Mouse (Mus musculus): ENCODE measurements around the gene Unc45b.
"Not testable (repeated sequence)": the region's sequence is repeated elsewhere in the genome, so short reads cannot be mapped to it uniquely, and the experiment has no call there.

The Unc45b gene

GRCm38 (mm10) chr11:82899720-82900119 is 10.6 kb upstream of the Unc45b start:
- DNase-seq = no peak

- peak; percentile 67 to 76 for DNase-seq
These were observed 8.6 kb upstream of the Unc45b start for GRCm38 (mm10) chr11:82901606-82902310.

GRCm38 (mm10) chr11:82904952-82905351 is 5.4 kb upstream of the Unc45b start:
- no peak for DNase-seq

GRCm38 (mm10) chr11:82905816-82906215 is 4.5 kb upstream of the Unc45b start:
- DNase-seq = no peak

- DNase-seq = peak; percentile 95 to 97
These were observed 2.4 kb upstream of the Unc45b start, which contains the start of gene Nle1 for GRCm38 (mm10) chr11:82907651-82908607. Gene Nle1, minus strand, starts transcription at chr11:82908411.

DNA sequence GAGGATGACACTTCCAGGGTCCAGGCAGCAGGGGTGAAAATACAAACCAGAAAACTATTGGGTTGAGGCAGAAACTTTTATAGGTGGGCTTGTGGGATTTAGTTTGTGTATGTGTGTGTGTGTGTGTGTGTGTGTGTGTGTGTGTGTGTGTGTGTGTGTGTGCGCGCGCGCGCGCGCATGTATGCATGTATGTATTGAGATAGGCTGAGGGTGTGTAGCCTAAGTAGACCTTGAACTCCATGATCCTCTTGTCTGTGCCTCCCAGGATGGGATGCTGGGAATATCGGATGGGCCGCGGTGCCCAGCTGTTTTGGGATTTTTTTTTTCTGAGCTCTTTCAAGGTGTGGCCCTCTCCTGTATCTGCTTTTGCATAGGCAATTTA is 1.8 kb upstream of the Unc45b start:
- DNase-seq = no peak

GRCm38 (mm10) chr11:82910679-82911389 is 484 bp downstream of the Unc45b start:
- no peak for DNase-seq

- peak; percentile 84 to 89 for DNase-seq
These were observed 4.5 kb downstream of the Unc45b start for GRCm38 (mm10) chr11:82914711-82915352.

GRCm38 (mm10) chr11:82920768-82921167 is 10.4 kb downstream of the Unc45b start:
- DNase-seq = no peak

DNA sequence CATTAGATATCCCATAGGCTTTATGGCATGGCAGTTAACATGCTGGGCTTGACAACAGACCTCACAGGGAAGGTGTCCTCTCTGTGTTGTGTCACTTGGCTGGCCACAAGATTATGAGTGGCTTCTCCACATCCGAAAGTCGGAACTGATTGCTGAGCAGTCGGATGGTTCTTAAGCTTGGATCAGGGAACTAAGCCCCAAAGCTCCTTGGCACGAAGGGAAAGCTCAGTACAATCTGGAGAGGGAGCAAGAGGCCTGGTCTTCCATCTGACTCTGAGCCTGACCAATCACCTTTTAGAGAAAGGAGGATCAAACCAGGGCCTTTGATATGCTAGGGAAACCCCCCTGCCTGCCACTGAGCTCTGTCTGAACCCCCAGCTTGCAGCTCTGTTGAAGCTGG is 11.3 kb downstream of the Unc45b start:
- no peak for DNase-seq

DNA sequence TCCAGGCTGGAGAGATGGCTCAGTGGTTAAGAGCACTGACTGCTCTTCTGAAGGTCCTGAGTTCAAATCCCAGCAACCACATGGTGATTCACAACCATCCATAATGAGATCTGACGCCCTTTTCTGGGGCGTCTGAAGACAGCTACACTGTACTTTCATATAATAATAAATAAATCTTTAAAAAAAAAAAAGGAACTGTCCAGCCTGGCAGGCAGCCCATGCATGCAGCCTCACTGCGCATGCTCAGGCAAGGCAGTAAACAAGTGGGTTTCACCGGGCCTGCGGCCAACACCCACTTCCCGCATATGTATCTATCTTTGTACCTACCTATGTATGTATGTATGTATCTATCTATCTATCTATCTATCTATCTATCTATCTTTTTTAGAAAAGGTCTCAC is 13.6 kb downstream of the Unc45b start:
- DNase-seq = not testable (repeated sequence)

DNA sequence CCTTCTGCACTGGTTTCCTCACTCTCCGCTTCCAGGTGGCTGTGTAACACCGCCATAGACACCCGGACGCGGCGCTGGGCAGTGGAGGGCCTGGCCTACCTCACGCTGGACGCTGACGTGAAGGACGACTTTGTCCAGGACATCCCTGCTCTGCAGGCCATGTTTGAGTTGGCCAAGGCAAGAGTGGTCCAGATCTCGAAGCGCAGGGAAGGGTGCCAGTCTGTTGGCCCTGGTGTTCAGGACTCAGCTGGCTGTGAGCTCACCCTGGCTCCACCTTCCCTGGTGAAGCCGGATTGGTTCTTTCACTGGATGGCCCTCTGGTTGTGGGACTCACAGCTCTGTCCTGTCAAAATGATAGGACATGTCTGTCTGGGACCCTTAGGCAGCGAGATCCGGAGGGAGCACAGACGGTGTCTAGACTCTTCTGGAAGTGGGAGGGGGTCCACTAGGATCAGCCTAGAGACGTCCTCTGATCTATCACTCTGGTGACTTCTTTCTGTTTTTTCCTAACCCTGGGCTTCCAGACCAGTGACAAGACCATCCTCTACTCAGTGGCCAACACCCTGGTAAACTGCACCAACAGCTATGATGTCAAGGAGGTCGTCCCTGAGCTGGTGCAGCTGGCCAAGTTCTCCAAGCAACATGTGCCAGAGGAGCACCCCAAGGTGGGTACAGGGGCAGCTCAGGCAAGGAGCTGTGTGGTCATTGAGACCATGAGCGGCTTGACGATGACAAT is 18.7 kb downstream of the Unc45b start:
- no peak for DNase-seq

- DNase-seq = no peak
These were observed 19.2 kb downstream of the Unc45b start for GRCm38 (mm10) chr11:82929633-82929950.

GRCm38 (mm10) chr11:82930391-82930955 is 20.1 kb downstream of the Unc45b start:
- peak in 1 of 2 experiments; percentile 37 for DNase-seq

GRCm38 (mm10) chr11:82931161-82931560 is 20.8 kb downstream of the Unc45b start:
- DNase-seq = not testable (repeated sequence)

GRCm38 (mm10) chr11:82931671-82932450 is 21.5 kb downstream of the Unc45b start:
- peak in 1 of 2 experiments; percentile 23 for DNase-seq

DNA sequence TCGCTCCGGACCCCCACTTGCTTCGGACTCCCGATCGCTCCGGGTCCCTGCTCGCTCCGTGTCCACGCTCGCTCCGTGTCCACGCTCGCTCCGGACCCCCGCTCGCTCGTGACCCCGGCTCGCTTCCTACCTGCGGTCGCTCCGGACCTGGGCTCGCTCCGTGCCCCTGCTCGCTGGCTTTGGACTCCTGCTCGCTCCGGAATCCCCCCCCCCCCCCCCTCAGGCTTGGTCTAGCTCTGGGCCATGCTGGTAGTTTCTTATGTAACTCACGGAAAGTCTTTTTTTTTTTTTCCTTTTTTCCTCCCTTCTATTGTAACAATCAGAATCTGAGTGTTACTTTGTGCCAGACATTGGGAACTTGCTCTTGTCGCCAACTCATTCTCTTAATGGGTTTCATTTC is 22.8 kb downstream of the Unc45b start:
- no peak for DNase-seq

DNA sequence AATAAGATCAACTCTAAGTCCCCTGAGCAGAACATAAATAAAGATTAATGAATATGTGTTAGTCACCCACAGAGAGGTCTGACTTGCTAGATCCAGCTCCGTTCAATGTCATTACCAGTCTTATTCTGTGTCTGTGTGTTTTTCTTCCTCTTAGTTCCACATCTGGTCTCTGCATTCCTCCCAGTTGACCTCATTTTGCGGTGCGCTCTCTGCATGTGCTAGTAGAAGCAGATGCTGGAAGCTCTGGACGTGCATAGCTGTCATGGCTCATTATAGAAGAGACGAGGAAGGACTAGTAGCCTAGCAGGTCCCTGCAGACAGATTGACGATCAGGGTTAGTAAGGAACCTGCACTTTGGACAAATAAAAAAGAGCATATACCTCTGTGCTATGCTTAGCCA is 33.0 kb downstream of the Unc45b start:
- DNase-seq = no peak

DNA sequence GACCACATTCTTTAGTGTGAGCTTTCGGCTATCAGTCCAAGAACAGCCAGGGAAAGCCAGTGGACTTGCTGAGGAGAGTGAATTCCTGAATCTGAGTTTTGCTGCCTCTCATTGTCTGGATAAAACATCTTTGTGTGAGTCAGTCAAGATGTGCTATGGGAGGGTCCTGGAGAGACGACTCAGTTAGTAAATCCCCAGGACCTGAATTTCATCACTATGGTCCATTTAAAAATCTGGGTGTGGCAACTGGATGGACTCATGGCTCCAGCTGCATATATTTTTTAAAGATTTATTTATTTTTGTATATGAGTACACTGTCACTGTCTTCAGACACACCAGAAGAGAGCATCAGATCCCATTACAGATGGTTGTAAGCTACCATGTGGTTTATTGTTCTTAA is 35.3 kb downstream of the Unc45b start:
- no peak for DNase-seq

GRCm38 (mm10) chr11:82947457-82947856 is 37.1 kb downstream of the Unc45b start:
- DNase-seq = no peak

- no peak for DNase-seq
These were observed 38.7 kb downstream of the Unc45b start for GRCm38 (mm10) chr11:82949036-82949435.

Data from cerebellum, postnatal 25 days (tissue).